Mouse (Mus musculus) yolk sac, embryonic 10.5 days (tissue): Measurements from ENCODE around the gene Pola2.

Experiments used
- DNase-seq: peaks from one replicate; pipeline ENCODE4 v3.0.0-alpha.2; 2017; ENCODE audit warnings: low spot score

The Pola2 gene

DNA sequence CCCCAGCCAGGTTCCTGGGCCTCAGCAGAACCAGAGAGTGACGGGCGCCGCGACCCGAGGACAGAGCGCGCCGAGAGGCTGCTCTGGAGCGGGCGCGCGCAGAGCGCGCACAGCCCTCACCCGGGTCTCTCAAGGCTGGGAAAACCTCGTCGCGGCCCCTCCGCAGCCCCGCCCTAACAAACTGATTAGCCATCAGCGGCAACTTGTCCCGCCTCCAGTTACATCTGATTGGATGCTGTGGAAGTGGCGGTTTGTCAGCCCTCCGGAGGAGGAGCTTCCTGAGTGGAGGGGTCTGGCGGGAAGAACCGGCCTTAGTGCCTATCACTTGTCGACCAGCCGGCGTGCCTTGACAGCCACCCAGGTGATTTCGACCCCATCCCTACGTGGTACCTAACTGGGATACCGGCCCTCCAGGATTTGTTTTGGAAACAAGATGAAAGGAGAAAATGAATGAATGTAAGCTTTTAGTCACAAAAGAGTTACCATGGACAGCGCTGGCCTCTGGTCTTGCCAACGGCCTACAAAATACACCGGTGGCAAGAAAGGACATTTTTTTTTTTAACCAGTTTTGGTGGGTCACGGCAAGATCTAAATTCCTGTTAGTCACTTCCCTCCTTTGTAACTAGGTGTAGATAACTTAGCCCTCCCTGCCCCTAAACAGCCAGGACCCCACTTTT lies 69.9 kb downstream of the Pola2 start, which contains the start of gene Tigd3:
Tigd3 (minus strand) TSS at position 148 of the 677 bp plus-strand sequence.
- peak; percentile 95 for DNase-seq

GRCm38 (mm10) chr19:5893282-5894001 lies 70.6 kb downstream of the Pola2 start:
- no peak for DNase-seq

DNA sequence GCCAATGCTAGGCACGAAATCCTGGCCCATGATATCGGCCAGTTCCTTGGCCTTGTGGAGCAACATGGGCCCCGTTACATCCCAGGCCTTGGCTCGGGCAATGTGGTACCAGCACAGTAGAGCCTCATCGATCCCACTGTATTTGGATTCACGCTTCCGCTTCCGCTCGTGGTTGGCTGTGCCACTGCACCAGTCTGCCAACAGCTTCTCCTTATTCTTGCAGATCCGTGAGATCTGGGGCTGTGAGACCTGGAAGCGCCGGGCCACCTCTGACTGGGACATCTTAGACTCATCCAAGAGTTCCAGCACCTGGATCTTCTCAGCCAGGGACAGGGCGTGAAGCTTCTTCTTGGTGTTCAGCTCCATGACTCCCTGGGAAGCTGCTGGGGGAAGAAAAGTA lies 71.3 kb downstream of the Pola2 start:
- no peak for DNase-seq

DNA sequence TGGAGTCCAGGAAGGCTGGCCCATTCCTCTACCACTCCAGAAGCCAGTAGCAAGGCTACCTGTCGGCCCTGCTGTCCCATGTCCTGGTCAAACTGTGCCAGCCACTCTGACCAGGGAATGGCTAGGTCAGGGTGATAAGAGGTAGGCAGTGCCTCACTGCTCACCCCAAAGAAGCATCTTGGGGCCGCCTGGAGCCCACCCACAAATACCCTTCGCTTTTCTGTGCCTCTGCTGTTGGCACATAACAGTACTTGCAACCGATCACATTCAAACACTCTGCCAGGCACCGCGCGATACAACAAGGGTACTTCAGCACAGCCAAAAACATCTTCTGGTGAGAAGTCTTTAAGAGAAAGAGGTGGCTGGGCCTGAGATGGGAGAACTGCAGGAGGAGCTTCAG lies 71.7 kb downstream of the Pola2 start:
- DNase-seq = no peak

DNA sequence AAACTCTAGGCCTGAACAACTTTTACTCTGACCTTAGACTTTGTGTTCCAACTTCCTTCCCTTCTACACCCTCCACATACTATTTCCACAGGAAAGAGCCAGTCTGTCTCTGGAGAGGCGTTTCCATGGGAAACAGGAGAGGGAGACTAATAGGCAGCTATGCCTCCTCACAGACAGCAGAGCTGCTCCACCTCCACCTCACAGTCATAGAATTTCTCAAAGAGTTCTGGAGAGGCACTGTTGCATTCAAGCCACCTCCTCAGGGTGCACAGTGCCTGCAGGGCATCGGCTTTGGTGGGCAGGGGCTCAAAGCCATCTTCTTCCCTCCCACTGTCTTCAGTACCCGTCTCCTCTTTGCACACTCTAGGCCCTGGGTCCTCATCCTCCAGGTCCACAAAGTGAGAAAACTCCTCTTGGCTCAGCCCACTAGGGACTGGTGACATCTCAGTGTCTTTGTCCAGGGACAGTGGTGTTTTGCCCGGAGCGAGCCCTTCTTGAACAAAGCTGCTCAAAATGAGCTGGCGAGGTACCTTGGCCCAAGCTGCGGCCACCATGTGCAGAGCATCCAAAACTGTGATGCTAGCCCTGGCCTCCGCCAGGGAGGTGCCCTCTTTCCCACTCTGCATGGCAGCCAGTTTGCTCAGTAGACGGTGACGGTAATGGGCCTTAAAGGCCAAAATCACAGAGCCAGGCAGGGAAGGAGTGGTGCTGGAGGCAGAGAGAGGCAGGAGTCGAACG lies 72.3 kb downstream of the Pola2 start:
- DNase-seq = no peak
